Mouse (Mus musculus) embryonic fibroblast, embryonic 13.5 days (primary cell): ENCODE measurements around the gene Ralgps1.

Experiments
- CTCF ChIP-seq: IDR thresholded peaks from 2 replicates; pipeline ENCODE4 v1.5.1; 2011; ENCODE audit warnings: mild to moderate bottlenecking, control low read depth, low read length, moderate library complexity, borderline replicate concordance; ENCODE audit not compliant: insufficient read depth
- POLR2A ChIP-seq: IDR thresholded peaks from 2 replicates; pipeline ENCODE4 v1.6.1; 2011; ENCODE audit warnings: low read depth, mild to moderate bottlenecking, control low read depth, low read length, moderate library complexity

DNA sequence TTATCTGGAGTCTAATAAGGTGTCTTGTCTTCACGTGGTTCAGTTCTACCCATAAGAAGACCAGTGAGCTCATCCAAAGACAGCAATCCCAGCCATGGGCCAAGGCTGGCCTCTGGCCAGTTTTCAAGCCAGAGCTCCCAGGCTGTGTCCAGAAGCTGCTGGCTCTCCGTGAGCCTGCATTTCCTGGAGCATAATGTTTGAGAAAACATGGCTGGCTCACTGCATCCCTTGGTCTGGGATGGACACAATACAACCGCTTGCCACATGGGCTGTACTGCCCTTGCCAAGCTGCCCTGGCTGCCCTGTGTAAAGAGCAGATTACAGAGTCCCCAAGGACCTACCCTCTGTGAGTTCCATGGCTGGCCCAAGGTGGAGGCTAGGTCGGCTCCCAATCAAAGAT is 88.4 kb downstream of the Ralgps1 start:
- TF ChIP-seq CTCF (no peak), POLR2A (no peak)
